Mouse (Mus musculus): Measurements from ENCODE around the gene Comt. TPM values are rescaled to one million over a fixed set of nuclear protein-coding genes. Genes with fewer than 3 reads are reported as not detected.

Gene Comt
- polyA plus RNA-seq, 1 experiment from 2014 or later: 61.1 TPM

DNA sequence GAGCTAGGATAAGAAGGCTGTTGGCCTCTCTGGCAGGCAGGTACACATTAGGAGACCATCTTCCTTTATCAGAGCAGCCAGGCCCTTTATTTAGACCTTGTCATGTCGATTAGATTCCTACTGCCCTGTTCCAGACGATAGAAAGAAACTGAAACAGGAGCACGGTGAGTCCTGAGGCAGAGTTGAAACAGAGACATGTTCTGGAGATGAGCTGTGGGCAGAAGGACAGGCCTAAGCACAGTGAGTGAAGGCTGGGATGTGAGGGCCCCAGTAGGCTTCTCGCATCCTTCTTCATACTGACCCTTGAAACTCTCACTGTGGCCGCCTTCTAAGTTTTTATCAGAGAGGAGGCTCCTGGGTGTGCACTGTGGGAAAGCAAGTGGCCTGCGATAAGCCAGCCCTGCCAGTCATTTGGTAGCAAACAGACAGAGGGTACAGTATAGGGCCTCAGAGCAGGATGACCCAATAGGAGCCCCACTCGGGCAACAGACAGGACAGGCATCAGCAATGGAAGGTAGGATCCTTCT lies 1.9 kb upstream of the Comt start:
- 90% methylated on average over 7 of the region's 7 CpGs for WGBS
- Histone ChIP-seq H3K27me3 (ENCODE audit: low read depth, poor library complexity, severe bottlenecking) (no peaks in the 10 kb centered on the region), H3K27ac (no peak overlapping the region), H3K36me3 (peaks cover 12% of the 10 kb centered on the region), H3K9me3 (replicated peaks) (no peaks in the 10 kb centered on the region), H3K4me3 (no peak overlapping the region), H3K4me1 (peaks cover 44% of the 10 kb centered on the region)
- no peak for DNase-seq (ENCODE audit: low spot score)

DNA sequence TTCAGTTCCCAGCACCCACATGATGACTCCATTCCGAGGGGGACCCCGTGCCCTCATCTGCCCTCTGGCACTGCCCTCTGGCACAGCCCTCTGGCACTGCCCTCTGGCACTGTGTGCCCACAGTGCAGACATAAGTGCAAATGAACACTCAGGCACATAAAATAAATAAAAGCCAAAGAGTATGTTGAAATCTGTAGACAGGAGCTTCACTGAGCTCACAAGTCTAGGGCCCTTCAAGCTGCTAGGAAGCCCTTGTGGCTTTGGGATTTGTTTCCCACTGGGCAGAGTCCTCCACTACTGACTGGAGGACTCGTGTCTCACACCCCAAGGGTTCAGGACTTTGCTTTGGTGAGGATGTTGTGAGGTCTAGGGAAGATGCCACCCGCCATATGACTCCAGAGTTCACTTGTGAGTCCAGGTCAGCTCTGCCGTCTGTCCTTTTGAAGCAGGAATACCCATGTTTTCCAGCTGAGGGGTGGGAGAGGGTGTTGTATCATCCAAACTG lies 1.4 kb upstream of the Comt start:
- WGBS: 90% methylated on average over 5 of the region's 5 CpGs
- H3K4me1 ChIP-seq: peaks cover 44% of the 10 kb centered on the region
- H3K36me3 ChIP-seq: peaks cover 16% of the 10 kb centered on the region
- DNase-seq (ENCODE audit: low spot score): no peak
- no peaks in the 10 kb centered on the region for H3K9me3 ChIP-seq (replicated peaks)
- H3K4me3 ChIP-seq: no peak overlapping the region
- H3K27ac ChIP-seq: no peak overlapping the region
- no peaks in the 10 kb centered on the region for H3K27me3 ChIP-seq (ENCODE audit: low read depth, poor library complexity, severe bottlenecking)

DNA sequence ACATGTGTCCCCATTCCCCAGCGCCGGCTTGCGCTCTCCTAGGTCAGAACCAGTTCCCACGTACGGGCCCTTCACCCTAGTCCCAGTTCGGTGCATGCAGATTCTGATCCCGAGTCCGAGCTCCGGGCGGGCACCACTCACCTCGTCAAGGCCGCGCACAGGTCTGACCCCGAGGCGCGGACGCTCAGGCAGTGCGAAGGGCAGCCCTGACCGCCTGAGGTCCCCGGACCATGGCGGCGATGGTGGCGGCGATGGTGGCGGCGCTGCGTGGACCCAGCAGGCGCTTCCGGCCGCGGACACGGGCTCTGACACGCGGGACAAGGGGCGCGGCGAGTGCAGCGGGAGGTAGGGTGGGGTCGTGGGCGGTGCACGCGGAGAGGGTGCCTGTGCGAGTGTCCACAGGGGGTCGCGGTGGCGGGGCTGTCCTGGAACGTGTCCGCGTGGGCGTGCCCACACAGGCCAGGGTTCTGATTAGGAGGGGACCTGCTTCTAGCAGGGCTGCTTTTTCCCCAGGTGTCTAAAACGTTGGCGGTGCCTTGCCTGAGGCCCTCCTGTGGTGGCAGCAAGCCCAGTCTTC lies 349 bp downstream of the Comt start, which contains the start of gene Txnrd2:
Txnrd2 (plus strand) TSS at position 170 of the 577 bp plus-strand sequence.
- peak; percentile 82 for DNase-seq (ENCODE audit: low spot score)
- Histone ChIP-seq H3K36me3 (peaks cover 27% of the 10 kb centered on the region), H3K9me3 (replicated peaks) (no peaks in the 10 kb centered on the region), H3K4me3 (peak within 1 kb of the TSS; percentile 94), H3K4me1 (peaks cover 44% of the 10 kb centered on the region), H3K27me3 (ENCODE audit: low read depth, poor library complexity, severe bottlenecking) (no peaks in the 10 kb centered on the region), H3K27ac (peak within 1 kb of the TSS; percentile 96)
- under 1% methylated on average over 52 of the region's 52 CpGs for WGBS

DNA sequence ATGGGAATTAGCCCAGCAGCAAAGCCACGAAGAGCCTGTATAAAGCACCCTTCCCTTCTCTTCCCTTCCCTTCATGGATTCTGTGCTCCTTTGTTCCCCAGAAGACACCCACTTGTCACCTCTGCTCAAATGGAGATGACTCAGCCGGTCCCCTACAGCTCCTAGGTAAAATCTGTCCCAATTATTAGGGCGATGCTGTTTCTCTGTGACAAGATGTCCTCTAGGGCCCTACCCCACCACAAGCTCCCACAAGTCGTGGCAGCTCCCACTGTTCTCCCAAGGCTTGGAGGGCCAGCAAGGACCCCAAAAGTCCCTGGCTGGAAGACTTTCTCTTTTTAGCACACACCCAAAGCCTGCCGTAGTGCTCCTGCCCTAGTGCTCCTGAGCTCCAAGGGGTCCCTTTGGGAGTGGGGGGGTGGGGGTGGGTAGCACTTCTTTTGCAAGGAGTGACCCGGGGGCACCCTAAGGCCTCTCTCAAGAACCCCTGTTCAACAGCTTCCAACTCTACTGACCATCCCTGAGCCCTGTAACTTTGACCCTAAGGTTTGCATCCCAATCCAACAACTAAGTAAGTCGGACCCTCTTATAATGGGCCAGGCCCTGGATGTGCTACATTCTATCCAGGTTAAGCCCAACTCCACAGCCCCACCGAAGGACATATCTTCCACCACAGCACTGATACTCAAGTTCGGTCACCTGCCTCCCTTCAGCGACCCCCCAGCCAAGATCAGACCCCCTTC lies 1.0 kb downstream of the Comt start:
- H3K9me3 ChIP-seq (replicated peaks): no peaks in the 10 kb centered on the region
- H3K4me1 ChIP-seq: peaks cover 39% of the 10 kb centered on the region
- 19% methylated on average over 10 of the region's 10 CpGs for WGBS
- H3K36me3 ChIP-seq: peaks cover 30% of the 10 kb centered on the region
- peak overlapping the region; percentile 94 for H3K4me3 ChIP-seq
- H3K27ac ChIP-seq: peak overlapping the region; percentile 96
- H3K27me3 ChIP-seq (ENCODE audit: low read depth, poor library complexity, severe bottlenecking): no peaks in the 10 kb centered on the region
- DNase-seq (ENCODE audit: low spot score): peak; percentile 52

DNA sequence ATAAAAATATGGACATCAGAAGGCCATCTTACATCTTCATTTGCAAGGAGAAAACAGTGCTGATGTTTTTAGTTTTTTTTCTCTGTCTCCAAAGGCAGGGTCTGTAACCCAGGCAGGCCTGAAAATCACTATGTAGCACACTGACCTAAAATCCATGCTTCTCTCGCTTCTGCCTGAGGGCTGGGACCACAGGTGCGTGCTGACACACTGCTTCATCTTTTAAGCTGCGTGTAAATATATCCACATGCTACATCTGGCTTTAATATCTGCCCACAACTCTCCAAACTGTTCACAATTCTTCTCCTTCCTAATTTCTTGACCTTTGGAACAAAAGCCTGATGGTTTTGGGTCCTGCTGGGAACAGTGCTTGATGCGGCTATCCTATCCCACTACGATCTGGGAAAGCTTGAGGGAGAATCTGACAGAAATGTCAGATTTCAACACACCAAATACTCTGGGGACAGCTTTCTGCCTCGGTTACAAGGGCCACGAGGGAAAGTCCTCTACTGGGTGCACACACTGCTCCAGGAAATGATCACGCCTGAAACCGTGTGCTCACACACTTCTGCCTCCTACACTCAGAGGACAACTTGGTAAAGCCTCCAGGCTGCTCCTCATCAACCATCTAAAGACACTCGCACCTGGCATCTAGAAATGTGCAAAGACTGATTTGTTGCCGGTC lies 2.1 kb downstream of the Comt start:
- DNase-seq (ENCODE audit: low spot score): no peak
- Histone ChIP-seq H3K36me3 (peaks cover 32% of the 10 kb centered on the region), H3K9me3 (replicated peaks) (no peaks in the 10 kb centered on the region), H3K27ac (no peak overlapping the region), H3K4me1 (peaks cover 35% of the 10 kb centered on the region), H3K4me3 (no peak overlapping the region), H3K27me3 (ENCODE audit: low read depth, poor library complexity, severe bottlenecking) (no peaks in the 10 kb centered on the region)
- WGBS: 67% methylated on average over 11 of the region's 11 CpGs

DNA sequence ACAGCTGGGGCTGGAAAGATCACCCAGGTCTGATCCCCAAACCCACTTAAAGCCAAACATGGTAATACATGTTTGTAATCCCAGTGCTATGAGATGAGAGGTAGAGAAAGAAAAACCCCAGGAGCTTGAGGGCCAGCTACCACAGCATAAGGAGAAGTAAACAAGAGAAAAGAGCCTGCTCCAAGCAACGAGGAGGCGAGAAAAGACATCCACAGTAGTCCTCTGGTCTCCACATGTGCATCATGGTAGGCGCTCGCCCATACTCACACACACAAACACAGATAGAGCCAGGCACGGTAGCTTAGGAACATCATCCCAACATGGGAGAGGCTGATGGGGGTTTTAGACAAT lies 2.8 kb downstream of the Comt start:
- Histone ChIP-seq H3K4me1 (peaks cover 35% of the 10 kb centered on the region), H3K4me3 (no peak overlapping the region), H3K9me3 (replicated peaks) (no peaks in the 10 kb centered on the region), H3K27ac (no peak overlapping the region), H3K36me3 (peaks cover 34% of the 10 kb centered on the region), H3K27me3 (ENCODE audit: low read depth, poor library complexity, severe bottlenecking) (no peaks in the 10 kb centered on the region)
- WGBS: 92% methylated on average over 5 of the region's 5 CpGs
- no peak for DNase-seq (ENCODE audit: low spot score)

DNA sequence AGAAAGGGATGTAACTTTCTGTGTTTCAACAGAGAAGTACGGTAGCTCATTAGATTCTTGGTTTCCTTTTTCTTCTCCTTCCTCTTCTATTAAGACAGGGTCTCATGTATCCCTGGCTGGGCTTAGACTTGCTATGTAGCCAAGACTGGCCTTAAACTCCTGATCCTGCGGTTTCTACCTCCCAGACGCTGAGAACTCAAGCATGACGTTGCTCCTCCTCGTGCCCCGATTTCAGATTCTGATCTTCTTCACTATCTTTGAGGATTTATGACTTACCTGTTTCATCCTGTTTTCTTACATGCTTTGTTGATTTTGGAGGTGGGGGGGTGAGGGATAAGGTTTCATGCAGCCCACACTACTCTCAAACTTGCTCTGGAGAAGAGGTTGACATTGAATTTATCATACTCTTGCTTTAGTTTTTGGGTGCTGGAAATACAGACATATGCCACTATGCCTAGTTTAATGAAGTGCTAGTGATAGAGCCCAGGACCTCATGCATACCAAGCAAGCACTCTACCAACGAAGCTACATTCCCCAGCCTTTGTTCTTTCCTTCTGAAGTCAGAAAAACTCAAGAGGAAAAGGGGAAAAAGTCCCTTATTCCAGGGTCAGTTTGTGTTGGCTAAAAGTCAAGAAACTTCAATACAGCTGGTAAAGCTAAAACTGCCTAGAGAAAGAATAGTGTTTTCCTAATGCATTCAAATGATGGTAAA lies 3.3 kb downstream of the Comt start:
- WGBS: 82% methylated on average over 7 of the region's 7 CpGs
- Histone ChIP-seq H3K36me3 (peaks cover 39% of the 10 kb centered on the region), H3K4me3 (no peak overlapping the region), H3K9me3 (replicated peaks) (no peaks in the 10 kb centered on the region), H3K27ac (no peak overlapping the region), H3K4me1 (peaks cover 35% of the 10 kb centered on the region), H3K27me3 (ENCODE audit: low read depth, poor library complexity, severe bottlenecking) (no peaks in the 10 kb centered on the region)
- no peak for DNase-seq (ENCODE audit: low spot score)

DNA sequence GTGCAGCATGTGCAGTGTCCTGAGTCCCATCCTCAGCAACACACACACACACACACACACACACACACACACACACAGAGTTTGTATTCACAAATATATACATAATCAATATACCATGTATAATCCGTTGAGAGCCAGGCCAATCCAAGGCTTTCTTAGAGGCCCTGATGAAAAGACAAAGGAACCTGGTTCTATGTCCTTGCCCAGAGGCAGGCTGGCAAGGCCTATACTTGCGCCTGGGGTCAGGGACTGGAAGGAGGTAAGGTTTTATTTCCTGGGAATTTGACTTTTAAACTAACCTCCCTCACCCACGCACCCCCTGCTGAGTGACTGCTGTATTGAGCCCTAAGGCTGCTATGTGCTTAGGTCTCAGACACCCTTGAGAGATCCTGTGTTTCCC lies 6.1 kb downstream of the Comt start:
- no peak for DNase-seq (ENCODE audit: low spot score)
- Histone ChIP-seq H3K9me3 (replicated peaks) (no peaks in the 10 kb centered on the region), H3K4me3 (no peak overlapping the region), H3K27ac (no peak overlapping the region), H3K27me3 (ENCODE audit: low read depth, poor library complexity, severe bottlenecking) (no peaks in the 10 kb centered on the region), H3K36me3 (peaks cover 55% of the 10 kb centered on the region), H3K4me1 (peaks cover 28% of the 10 kb centered on the region)
- WGBS: 79% methylated on average over 3 of the region's 3 CpGs

DNA sequence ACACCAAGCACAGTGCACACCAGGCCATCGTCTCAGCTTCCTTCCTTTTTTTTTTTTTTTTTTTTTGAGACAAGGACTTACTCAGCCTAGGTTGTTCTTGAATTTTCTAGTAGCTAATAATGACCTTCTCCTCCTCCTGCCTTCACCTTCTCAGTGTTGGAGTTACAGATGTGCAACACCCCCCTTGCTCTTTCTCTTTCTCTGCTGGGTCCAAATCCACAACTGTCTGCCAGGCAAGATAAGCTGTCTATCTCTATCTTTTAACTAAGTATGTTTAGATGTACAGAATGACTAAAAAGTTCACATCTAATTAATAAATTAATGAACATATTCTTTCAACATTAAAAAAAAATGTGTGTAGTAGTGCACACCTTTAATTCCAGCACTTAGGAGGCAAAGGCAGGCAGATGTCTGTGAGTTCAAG lies 7.0 kb downstream of the Comt start:
- Histone ChIP-seq H3K27me3 (ENCODE audit: low read depth, poor library complexity, severe bottlenecking) (no peaks in the 10 kb centered on the region), H3K4me3 (no peak overlapping the region), H3K36me3 (peaks cover 64% of the 10 kb centered on the region), H3K27ac (no peak overlapping the region), H3K9me3 (replicated peaks) (no peaks in the 10 kb centered on the region), H3K4me1 (peaks cover 19% of the 10 kb centered on the region)
- no peak for DNase-seq (ENCODE audit: low spot score)
- WGBS: 80% methylated on average over 1 of the region's 1 CpGs

DNA sequence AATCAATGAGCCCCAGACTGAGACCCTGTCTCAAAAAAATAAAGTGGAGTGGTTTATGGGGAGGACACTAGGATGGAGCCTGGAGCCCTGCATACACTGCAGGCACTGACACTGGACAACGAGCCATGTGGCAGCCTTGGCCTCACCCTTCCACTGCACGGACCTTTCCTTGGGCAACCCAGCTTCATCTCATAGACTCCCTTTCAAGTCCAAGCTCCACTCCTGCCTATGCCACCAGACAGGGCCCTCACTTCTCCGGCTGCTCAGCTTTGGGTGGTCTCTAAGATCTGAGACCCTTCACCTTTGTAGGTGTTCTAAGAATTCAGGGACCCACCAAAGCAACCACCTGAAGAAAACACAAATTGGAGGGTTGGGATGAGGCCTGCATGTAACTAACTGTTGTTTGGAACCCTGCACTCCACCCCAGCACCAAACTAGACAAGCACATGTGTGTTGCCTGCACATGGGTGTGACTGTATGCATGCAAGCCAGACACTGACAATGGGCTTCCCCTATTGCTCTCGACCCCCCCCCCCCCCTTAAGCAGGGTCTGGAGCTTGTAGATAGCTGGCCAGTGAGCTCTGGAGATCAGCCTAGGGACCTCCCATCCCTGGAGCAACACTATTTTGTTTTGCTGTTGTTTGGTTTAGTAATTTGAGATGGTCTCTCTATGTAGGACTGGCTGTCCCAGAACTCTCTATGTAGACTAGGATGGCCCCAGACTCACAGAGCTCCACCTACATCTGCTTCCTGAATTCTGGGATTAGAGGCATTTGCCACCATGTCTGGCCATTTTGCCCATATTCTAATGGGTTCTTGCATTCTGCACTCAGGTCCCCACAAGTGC lies 7.7 kb downstream of the Comt start:
- H3K4me3 ChIP-seq: no peak overlapping the region
- H3K27ac ChIP-seq: no peak overlapping the region
- no peaks in the 10 kb centered on the region for H3K9me3 ChIP-seq (replicated peaks)
- WGBS: 87% methylated on average over 4 of the region's 4 CpGs
- H3K4me1 ChIP-seq: peaks cover 13% of the 10 kb centered on the region
- no peaks in the 10 kb centered on the region for H3K27me3 ChIP-seq (ENCODE audit: low read depth, poor library complexity, severe bottlenecking)
- no peak for DNase-seq (ENCODE audit: low spot score)
- peaks cover 66% of the 10 kb centered on the region for H3K36me3 ChIP-seq

DNA sequence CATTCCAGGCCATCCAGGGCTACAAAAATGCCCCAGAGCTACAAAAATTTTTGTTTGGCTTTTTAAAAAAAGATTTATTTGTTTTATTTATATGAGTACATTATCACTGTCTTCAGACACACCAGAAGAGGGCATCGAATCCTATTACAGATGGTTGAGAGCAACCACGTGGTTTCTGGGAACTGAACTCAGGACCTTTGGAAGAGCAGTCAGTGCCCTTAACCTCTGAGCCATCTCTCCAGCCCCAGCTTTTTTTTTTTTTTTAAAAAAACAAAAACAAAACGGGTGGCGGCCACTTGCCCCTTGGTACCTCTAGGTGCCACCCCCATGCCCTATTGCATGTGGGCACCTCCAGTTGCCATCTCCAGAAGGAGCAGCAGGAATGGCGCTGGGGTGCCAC lies 9.2 kb downstream of the Comt start:
- Histone ChIP-seq H3K4me3 (no peak overlapping the region), H3K27ac (no peak overlapping the region), H3K36me3 (peaks cover 65% of the 10 kb centered on the region), H3K27me3 (ENCODE audit: low read depth, poor library complexity, severe bottlenecking) (no peaks in the 10 kb centered on the region), H3K4me1 (peaks cover 11% of the 10 kb centered on the region), H3K9me3 (replicated peaks) (no peaks in the 10 kb centered on the region)
- DNase-seq (ENCODE audit: low spot score): no peak
- 90% methylated on average over 5 of the region's 5 CpGs for WGBS

DNA sequence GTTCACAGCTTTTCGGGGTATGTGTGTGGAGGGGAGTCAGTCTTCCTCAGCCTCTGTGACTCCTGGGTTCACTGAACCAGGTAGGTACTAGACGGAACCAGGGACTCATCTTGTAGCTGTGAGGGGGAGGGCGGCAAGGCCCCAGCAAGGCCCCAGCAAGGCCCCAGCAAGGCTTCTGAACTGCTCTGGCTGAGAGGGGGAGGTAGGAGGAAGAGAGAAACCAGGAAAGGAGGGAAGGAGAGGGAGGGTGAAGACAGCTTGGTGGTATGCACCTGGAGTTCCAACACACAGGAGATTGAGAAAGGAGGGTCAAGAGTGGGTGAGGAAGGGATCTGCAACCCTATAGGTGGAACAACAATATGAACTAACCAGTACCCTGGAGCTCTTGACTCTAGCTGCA lies 9.8 kb downstream of the Comt start:
- H3K27ac ChIP-seq: peak overlapping the region; percentile 64
- no peaks in the 10 kb centered on the region for H3K9me3 ChIP-seq (replicated peaks)
- WGBS: 81% methylated on average over 3 of the region's 3 CpGs
- H3K4me3 ChIP-seq: no peak overlapping the region
- H3K27me3 ChIP-seq (ENCODE audit: low read depth, poor library complexity, severe bottlenecking): no peaks in the 10 kb centered on the region
- no peak for DNase-seq (ENCODE audit: low spot score)
- H3K36me3 ChIP-seq: peaks cover 61% of the 10 kb centered on the region
- H3K4me1 ChIP-seq: peaks cover 11% of the 10 kb centered on the region
